Mouse (Mus musculus) MEL (cell line): ENCODE results near the gene Aff1. TPM values are rescaled to one million over a fixed set of nuclear protein-coding genes. Genes with fewer than 3 reads are reported as not detected.

Experiments used
- DNase-seq: peaks from one replicate; pipeline ENCODE4 v3.0.0; 2011; ENCODE audit warnings: low read depth, low spot score
- H3K27ac ChIP-seq: 2 replicates; pipeline ENCODE4 v1.5.1; 2012; ENCODE audit warnings: low read depth, mild to moderate bottlenecking, control low read depth, low read length, moderate library complexity; ENCODE audit not compliant: control insufficient read depth
- H3K27me3 ChIP-seq, 2 experiments: fragments of 150-350 bp in 1 of 2; sonication (generic) in 1 of 2; 2 replicates each; pipeline ENCODE4 v1.6.1; 2012; ENCODE audit warnings: low read length in 2 of 2, mild to moderate bottlenecking in 2 of 2, improper control_type of control experiment in 1 of 2, moderate library complexity in 1 of 2; ENCODE audit not compliant: insufficient read depth in 2 of 2, control insufficient read depth in 1 of 2
- H3K36me3 ChIP-seq, 2 experiments: 2 replicates each; pipeline ENCODE4 v1.6.1; 2012 to 2014; ENCODE audit warnings: low read length in 2 of 2, improper control_type of control experiment in 1 of 2, inconsistent platforms in 1 of 2, mild to moderate bottlenecking in 1 of 2; ENCODE audit not compliant: insufficient read depth in 2 of 2, control insufficient read depth in 1 of 2
- H3K4me1 ChIP-seq, 2 experiments: fragments of 150-350 bp in 1 of 2; sonication (generic) in 1 of 2; 2 replicates each; pipeline ENCODE4 v1.6.1; 2012; ENCODE audit warnings: low read length in 2 of 2, improper control_type of control experiment in 1 of 2, mild to moderate bottlenecking in 1 of 2; ENCODE audit not compliant: insufficient read depth in 2 of 2, control insufficient read depth in 1 of 2
- H3K4me3 ChIP-seq, 2 experiments: fragments of 150-350 bp in 1 of 2; sonication (generic) in 1 of 2; 2 replicates each; pipeline ENCODE4 v1.5.1; 2012; ENCODE audit warnings: low read depth in 2 of 2, low read length in 2 of 2, mild to moderate bottlenecking in 2 of 2, moderate library complexity in 2 of 2, control low read depth in 1 of 2, improper control_type of control experiment in 1 of 2; ENCODE audit not compliant: control insufficient read depth in 1 of 2, insufficient read depth in 1 of 2
- H3K79me2 ChIP-seq: 2 replicates; pipeline ENCODE4 v1.6.1; 2012; ENCODE audit warnings: mild to moderate bottlenecking, low read length, moderate library complexity; ENCODE audit not compliant: control insufficient read depth, poor library complexity, insufficient read depth
- H3K9ac ChIP-seq: 2 replicates; pipeline ENCODE4 v1.6.1; 2012; ENCODE audit warnings: low read depth, mild to moderate bottlenecking, control low read depth, low read length, moderate library complexity; ENCODE audit not compliant: control insufficient read depth, poor library complexity, severe bottlenecking
- H3K9me3 ChIP-seq: fragments of 150-350 bp; sonication (generic); replicated peaks from 2 replicates; pipeline ENCODE4 v1.6.1; 2012; ENCODE audit warnings: mild to moderate bottlenecking, low read length, improper control_type of control experiment, moderate library complexity; ENCODE audit not compliant: insufficient read depth
- CHD1 ChIP-seq: IDR thresholded peaks from 2 replicates; pipeline ENCODE4 v1.6.1; 2012; ENCODE audit warnings: low read depth, mild to moderate bottlenecking, inconsistent platforms, low read length, improper control_type of control experiment
- CHD2 ChIP-seq: IDR thresholded peaks from 2 replicates; pipeline ENCODE4 v1.6.1; 2011; ENCODE audit warnings: low read length, improper control_type of control experiment
- E2F4 ChIP-seq: IDR thresholded peaks from 2 replicates; pipeline ENCODE4 v1.6.1; 2011; ENCODE audit warnings: low read depth, low read length, improper control_type of control experiment, borderline replicate concordance
- EP300 ChIP-seq, 2 experiments: IDR thresholded peaks; 2 replicates each; pipeline ENCODE4 v1.6.1; 2011; ENCODE audit warnings: improper control_type of control experiment in 2 of 2, low read length in 2 of 2, low read depth in 1 of 2, mild to moderate bottlenecking in 1 of 2
- ETS1 ChIP-seq: IDR thresholded peaks from 2 replicates; pipeline ENCODE4 v1.6.1; 2012; ENCODE audit warnings: low read depth, mild to moderate bottlenecking, inconsistent platforms, low read length, improper control_type of control experiment, moderate library complexity
- GATA1 ChIP-seq: IDR thresholded peaks from 2 replicates; pipeline ENCODE4 v1.6.1; 2011; ENCODE audit warnings: low read depth, low read length, improper control_type of control experiment
- HCFC1 ChIP-seq: IDR thresholded peaks from 2 replicates; pipeline ENCODE4 v1.6.1; 2012; ENCODE audit warnings: low read depth, mild to moderate bottlenecking, inconsistent platforms, low read length, improper control_type of control experiment, moderate library complexity
- KAT2A ChIP-seq: conservative IDR thresholded peaks from 2 replicates; pipeline ENCODE4 v1.6.1; 2012; ENCODE audit warnings: low read depth, low read length, improper control_type of control experiment, inconsistent platforms
- MEF2A ChIP-seq: IDR thresholded peaks from 2 replicates; pipeline ENCODE4 v1.6.1; 2014; ENCODE audit warnings: low read depth, mild to moderate bottlenecking, inconsistent platforms, low read length, improper control_type of control experiment; ENCODE audit not compliant: poor library complexity, insufficient replicate concordance, severe bottlenecking; ENCODE audit errors: extremely low read depth
- MXI1 ChIP-seq: IDR thresholded peaks from 2 replicates; pipeline ENCODE4 v1.6.1; 2011; ENCODE audit warnings: mild to moderate bottlenecking, low read depth, low read length, improper control_type of control experiment
- MYB ChIP-seq: IDR thresholded peaks from 2 replicates; pipeline ENCODE4 v1.6.1; 2011; ENCODE audit warnings: mild to moderate bottlenecking, low read depth, low read length, improper control_type of control experiment
- NRF1 ChIP-seq: IDR thresholded peaks from 2 replicates; pipeline ENCODE4 v1.6.1; 2014; ENCODE audit warnings: low read depth, mild to moderate bottlenecking, inconsistent platforms, low read length, improper control_type of control experiment, moderate library complexity; ENCODE audit not compliant: poor library complexity, insufficient read depth, severe bottlenecking
- POLR2AphosphoS2 ChIP-seq: IDR thresholded peaks from 2 replicates; pipeline ENCODE4 v1.6.1; 2011; ENCODE audit warnings: low read length, improper control_type of control experiment
- RAD21 ChIP-seq: IDR thresholded peaks from 2 replicates; pipeline ENCODE4 v1.6.1; 2011; ENCODE audit warnings: mild to moderate bottlenecking, low read depth, low read length, improper control_type of control experiment
- RCOR1 ChIP-seq: IDR thresholded peaks from 2 replicates; pipeline ENCODE4 v1.6.1; 2012; ENCODE audit warnings: low read depth, mild to moderate bottlenecking, inconsistent platforms, low read length, improper control_type of control experiment
- TAL1 ChIP-seq: IDR thresholded peaks from 2 replicates; pipeline ENCODE4 v1.6.1; 2012; ENCODE audit warnings: mild to moderate bottlenecking, inconsistent platforms, low read length, moderate library complexity, mixed read lengths
- TBP ChIP-seq: IDR thresholded peaks from 2 replicates; pipeline ENCODE4 v1.8.0; 2011; ENCODE audit warnings: low read depth, low read length, improper control_type of control experiment
- USF1 ChIP-seq: IDR thresholded peaks from 2 replicates; pipeline ENCODE4 v1.6.1; 2014; ENCODE audit warnings: low read depth, mild to moderate bottlenecking, inconsistent platforms, low read length, improper control_type of control experiment, moderate library complexity
- USF2 ChIP-seq, 2 experiments: IDR thresholded peaks; 2 replicates each; pipeline ENCODE4 v1.6.1; 2011 to 2012; ENCODE audit warnings: improper control_type of control experiment in 2 of 2, low read length in 2 of 2, borderline replicate concordance in 1 of 2, inconsistent platforms in 1 of 2, low read depth in 1 of 2, mild to moderate bottlenecking in 1 of 2; ENCODE audit not compliant: insufficient read depth in 1 of 2
- ZC3H11A ChIP-seq: IDR thresholded peaks from 2 replicates; pipeline ENCODE4 v1.6.1; 2012; ENCODE audit warnings: low read depth, mild to moderate bottlenecking, inconsistent platforms, low read length, improper control_type of control experiment
- ZKSCAN1 ChIP-seq: IDR thresholded peaks from 2 replicates; pipeline ENCODE4 v1.6.1; 2012; ENCODE audit warnings: low read depth, mild to moderate bottlenecking, inconsistent platforms, low read length, improper control_type of control experiment, moderate library complexity
- ZMIZ1 ChIP-seq: IDR thresholded peaks from 2 replicates; pipeline ENCODE4 v1.6.1; 2012; ENCODE audit warnings: low read depth, mild to moderate bottlenecking, inconsistent platforms, low read length, improper control_type of control experiment, moderate library complexity
- polyA plus RNA-seq, 2 experiments: library from polyadenylated mRNA; stranded (reverse) in 1 of 2; unstranded in 1 of 2; fragments of >175 nt in 1 of 2; fragments of >200 nt in 1 of 2; gene quantifications; 2 replicates each; pipeline versions ENCODE4 v1.2.1 to v1.2.4; 2012; ENCODE audit warnings: low replicate concordance in 2 of 2, low read depth in 1 of 2; ENCODE audit not compliant: insufficient read length in 2 of 2, insufficient read depth in 1 of 2, missing spikeins in 1 of 2
- total RNA-seq: library from RNA; depleted of rRNA; stranded (reverse); fragments of 300-350 nt; gene quantifications from 2 replicates; pipeline ENCODE4 v1.2.3, GENCODE M21; 2012

The Aff1 gene
- total and polyA plus RNA-seq, 3 experiments, result 5.4 to 13.4 TPM; not detected in 1

- Histone ChIP-seq H3K79me2 (peaks cover 12% of the 10 kb centered on the region), H3K27ac (no peak overlapping the region), H3K9ac (no peak overlapping the region), H3K9me3 (no peaks in the 10 kb centered on the region), H3K4me1 (peaks cover 0 to 3% of the 10 kb centered on the region in 2 experiments; a peak in 3 of 4 replicates), H3K27me3 (no peaks in the 10 kb centered on the region), H3K36me3 (peaks cover 4 to 7% of the 10 kb centered on the region in 2 experiments), H3K4me3 (no peak overlapping the region)
- DNase-seq, result no peak
- TF ChIP-seq MYB (no peak), USF2 (IDR thresholded peaks at IDR 0.05; ENCODE audit: borderline replicate concordance in 1 of 2, insufficient read depth in 1 of 2, low read depth in 1 of 2, low read length in 2 of 2) (no peak), HCFC1 (no peak), ZC3H11A (no peak), RCOR1 (no peak), TBP (no peak), NRF1 (no peak), ETS1 (no peak), MEF2A (no peak)
Observed at GRCm38 (mm10) chr5:103786096-103786495, 93.9 kb downstream of the Aff1 start.

- no peak for DNase-seq
- no peak overlapping the region for H3K27ac ChIP-seq
- peaks cover 0 to 4% of the 10 kb centered on the region in 2 experiments; a peak in 2 of 4 replicates for H3K36me3 ChIP-seq
Observed at GRCm38 (mm10) chr5:103788476-103788875, 96.3 kb downstream of the Aff1 start.

More at GRCm38 (mm10) chr5:103788476-103788875, 96.3 kb downstream of the Aff1 start:
- no peaks in the 10 kb centered on the region for H3K27me3 ChIP-seq
- H3K9ac ChIP-seq, result no peak overlapping the region
- no peaks in the 10 kb centered on the region for H3K4me1 ChIP-seq
- H3K79me2 ChIP-seq, result no peaks in the 10 kb centered on the region
- no peak for TF ChIP-seq ZMIZ1
- TF ChIP-seq USF2 (IDR thresholded peaks at IDR 0.05; ENCODE audit: borderline replicate concordance in 1 of 2, insufficient read depth in 1 of 2, low read depth in 1 of 2, low read length in 2 of 2), result no peak
- no peak for TF ChIP-seq ZC3H11A
- no peak for TF ChIP-seq GATA1
- no peak for TF ChIP-seq CHD2
- TF ChIP-seq CHD1, result no peak
- TF ChIP-seq RAD21, result no peak
- no peak for TF ChIP-seq ZKSCAN1
- no peak for TF ChIP-seq USF1
- no peak for TF ChIP-seq POLR2AphosphoS2
- no peak for TF ChIP-seq TAL1
- TF ChIP-seq E2F4, result no peak
- no peak for TF ChIP-seq KAT2A
- no peak for TF ChIP-seq RCOR1
- TF ChIP-seq EP300 (IDR thresholded peaks at IDR 0.05; ENCODE audit: low read depth in 1 of 2, low read length in 2 of 2), result no peak
- no peak for TF ChIP-seq MXI1
- H3K9me3 ChIP-seq, result no peaks in the 10 kb centered on the region
- H3K4me3 ChIP-seq, result no peak overlapping the region
